Mouse (Mus musculus) lung, adult 18-20 months (tissue): ENCODE measurements around the gene Esyt1.

ENCODE experiments used
- DNase-seq, 2 experiments: peaks; one replicate each; pipeline ENCODE4 v3.0.0; 2022; ENCODE audit warnings: mixed read lengths in 2 of 2

The Esyt1 gene

GRCm38 (mm10) chr10:128486370-128486769 is 39.3 kb downstream of the Esyt1 start:
- no peak for DNase-seq

GRCm38 (mm10) chr10:128474366-128474765 is 51.3 kb downstream of the Esyt1 start:
- no peak for DNase-seq

- no peak for DNase-seq
These were observed 65.4 kb downstream of the Esyt1 start for GRCm38 (mm10) chr10:128460270-128460630.
